Mouse (Mus musculus) forebrain, embryonic 13.5 days (tissue): ENCODE measurements at regions not wholly inside any gene's neighbourhood (a gene's known extent, or its start where the extent isn't known, plus 50 kb on each side); places are given as distances from the start of the nearest gene placed in this dataset.
"Not testable (repeated sequence)": the region's sequence is repeated elsewhere in the genome, so short reads cannot be mapped to it uniquely, and the experiment has no call there.

ENCODE experiments used
- ATAC-seq: fragments of 200-750 bp; cut with Nextera tagmentation; 2 replicates; pipeline ENCODE4 v1.8.0; 2017
- H3K27ac ChIP-seq: fragments of 300-500 bp; sonication (generic); 2 replicates; pipeline ENCODE4 v1.5.1; 2015; ENCODE audit warnings: inconsistent platforms, mild to moderate bottlenecking, moderate library complexity
- H3K27me3 ChIP-seq: fragments of 300-500 bp; sonication (generic); 2 replicates; pipeline ENCODE4 v1.6.1; 2015; ENCODE audit warnings: mild to moderate bottlenecking, inconsistent platforms
- H3K36me3 ChIP-seq: fragments of 300-500 bp; sonication (generic); 2 replicates; pipeline ENCODE4 v1.6.1; 2015; ENCODE audit warnings: mild to moderate bottlenecking, inconsistent platforms; ENCODE audit not compliant: poor library complexity, severe bottlenecking
- H3K4me1 ChIP-seq: fragments of 300-500 bp; sonication (generic); 2 replicates; pipeline ENCODE4 v1.6.1; 2015; ENCODE audit warnings: inconsistent platforms
- H3K4me2 ChIP-seq: fragments of 300-500 bp; sonication (generic); 2 replicates; pipeline ENCODE4 v1.6.1; 2015; ENCODE audit warnings: inconsistent platforms, mild to moderate bottlenecking, moderate library complexity
- H3K4me3 ChIP-seq: fragments of 300-500 bp; sonication (generic); 2 replicates; pipeline ENCODE4 v1.5.1; 2015; ENCODE audit warnings: mild to moderate bottlenecking, inconsistent platforms
- H3K9ac ChIP-seq: fragments of 300-500 bp; sonication (generic); 2 replicates; pipeline ENCODE4 v1.6.1; 2015; ENCODE audit warnings: mild to moderate bottlenecking, inconsistent platforms
- H3K9me3 ChIP-seq: fragments of 300-500 bp; sonication (generic); replicated peaks from 2 replicates; pipeline ENCODE4 v1.6.1; 2016; ENCODE audit warnings: inconsistent platforms
- WGBS: fragments of 180-500 bp; shearing (Covaris S2); methylation state at CpG from one replicate; pipeline ENCODE4 v1.1.7; 2015; 5-methylcytosine and 5-hydroxymethylcytosine counted together

- no peak overlapping the region for H3K4me2 ChIP-seq
- no peaks in the 10 kb centered on the region for H3K4me1 ChIP-seq
- H3K9me3 ChIP-seq, result no peaks in the 10 kb centered on the region
- 55% methylated on average over 4 of the region's 4 CpGs for WGBS
- H3K4me3 ChIP-seq, result no peak overlapping the region
- no peak for ATAC-seq
- no peaks in the 10 kb centered on the region for H3K27me3 ChIP-seq
- no peak overlapping the region for H3K27ac ChIP-seq
- no peaks in the 10 kb centered on the region for H3K36me3 ChIP-seq
- H3K9ac ChIP-seq, result no peak overlapping the region
Observed at GRCm38 (mm10) chr6:95058017-95058416, 59.0 kb upstream of the Kbtbd8 start.

- Histone ChIP-seq H3K36me3 (no peaks in the 10 kb centered on the region), H3K4me3 (no peak overlapping the region), H3K27ac (no peak overlapping the region), H3K9me3 (no peaks in the 10 kb centered on the region), H3K4me2 (no peak overlapping the region), H3K4me1 (no peaks in the 10 kb centered on the region), H3K9ac (no peak overlapping the region), H3K27me3 (no peaks in the 10 kb centered on the region)
- ATAC-seq, result no peak
- 95% methylated on average over 2 of the region's 2 CpGs for WGBS
Observed at GRCm38 (mm10) chr6:95056222-95056621, 60.8 kb upstream of the Kbtbd8 start.

GRCm38 (mm10) chr6:95053717-95054382 is 63.2 kb upstream of the Kbtbd8 start:
- no peak for ATAC-seq
- no peak overlapping the region for H3K4me3 ChIP-seq
- H3K4me1 ChIP-seq, result no peaks in the 10 kb centered on the region
- no peak overlapping the region for H3K9ac ChIP-seq
- 81% methylated on average over 9 of the region's 9 CpGs for WGBS
- H3K36me3 ChIP-seq, result no peaks in the 10 kb centered on the region
- no peaks in the 10 kb centered on the region for H3K27me3 ChIP-seq
- no peak overlapping the region for H3K27ac ChIP-seq
- no peaks in the 10 kb centered on the region for H3K9me3 ChIP-seq
- H3K4me2 ChIP-seq, result no peak overlapping the region

GRCm38 (mm10) chr6:95041351-95041750 is 75.7 kb upstream of the Kbtbd8 start:
- H3K4me1 ChIP-seq, ATAC-seq, H3K27me3 ChIP-seq, H3K9ac ChIP-seq, H3K4me3 ChIP-seq, H3K4me2 ChIP-seq, H3K9me3 ChIP-seq, H3K27ac ChIP-seq, H3K36me3 ChIP-seq: not testable (repeated sequence)
- WGBS, result 10% methylated on average over 7 of the region's 10 CpGs

GRCm38 (mm10) chr6:95024239-95024638 is 92.8 kb upstream of the Kbtbd8 start:
- Histone ChIP-seq H3K4me2 (no peak overlapping the region), H3K36me3 (no peaks in the 10 kb centered on the region), H3K4me3 (no peak overlapping the region), H3K9ac (no peak overlapping the region), H3K9me3 (no peaks in the 10 kb centered on the region), H3K27ac (no peak overlapping the region), H3K27me3 (no peaks in the 10 kb centered on the region), H3K4me1 (peaks cover 5% of the 10 kb centered on the region)
- WGBS, result 36% methylated on average over 4 of the region's 4 CpGs
- 0 out of 2 replicates have a peak, but pooled peaks have one; percentile 41 for ATAC-seq

GRCm38 (mm10) chr6:95021724-95022123 is 95.3 kb upstream of the Kbtbd8 start:
- no peak overlapping the region for H3K4me2 ChIP-seq
- no peak overlapping the region for H3K27ac ChIP-seq
- no peaks in the 10 kb centered on the region for H3K9me3 ChIP-seq
- no peak for ATAC-seq
- no peaks in the 10 kb centered on the region for H3K27me3 ChIP-seq
- H3K36me3 ChIP-seq, result no peaks in the 10 kb centered on the region
- 18% methylated on average over 7 of the region's 7 CpGs for WGBS
- H3K4me1 ChIP-seq, result peaks cover 9% of the 10 kb centered on the region
- no peak overlapping the region for H3K9ac ChIP-seq
- no peak overlapping the region for H3K4me3 ChIP-seq

- Histone ChIP-seq H3K4me3 (no peak overlapping the region), H3K36me3 (no peaks in the 10 kb centered on the region), H3K4me1 (peaks cover 9% of the 10 kb centered on the region), H3K27me3 (no peaks in the 10 kb centered on the region), H3K27ac (no peak overlapping the region), H3K9me3 (no peaks in the 10 kb centered on the region), H3K9ac (no peak overlapping the region), H3K4me2 (no peak overlapping the region)
- 34% methylated on average over 4 of the region's 4 CpGs for WGBS
- ATAC-seq, result no peak
Observed at GRCm38 (mm10) chr6:95017911-95018310, 99.1 kb upstream of the Kbtbd8 start.

GRCm38 (mm10) chr6:95017484-95017883 is 99.6 kb upstream of the Kbtbd8 start:
- Histone ChIP-seq H3K9me3 (no peaks in the 10 kb centered on the region), H3K36me3 (no peaks in the 10 kb centered on the region), H3K27ac (no peak overlapping the region), H3K4me2 (no peak overlapping the region), H3K4me3 (no peak overlapping the region), H3K9ac (no peak overlapping the region), H3K27me3 (no peaks in the 10 kb centered on the region), H3K4me1 (peaks cover 9% of the 10 kb centered on the region)
- 75% methylated on average over 3 of the region's 3 CpGs for WGBS
- no peak for ATAC-seq

GRCm38 (mm10) chr6:95013096-95013495 is 103.9 kb upstream of the Kbtbd8 start:
- H3K4me1 ChIP-seq, result peaks cover 4% of the 10 kb centered on the region; the same call in 1 of the 2 replicates
- H3K4me3 ChIP-seq, result no peak overlapping the region
- H3K27me3 ChIP-seq, result no peaks in the 10 kb centered on the region
- no peak overlapping the region for H3K27ac ChIP-seq
- no peak overlapping the region for H3K4me2 ChIP-seq
- H3K9ac ChIP-seq, result no peak overlapping the region
- ATAC-seq, result no peak
- no peaks in the 10 kb centered on the region for H3K36me3 ChIP-seq
- no peaks in the 10 kb centered on the region for H3K9me3 ChIP-seq
- WGBS, result 65% methylated on average over 5 of the region's 5 CpGs

- Histone ChIP-seq H3K4me2 (no peak overlapping the region), H3K9me3 (no peaks in the 10 kb centered on the region), H3K27me3 (no peaks in the 10 kb centered on the region), H3K36me3 (no peaks in the 10 kb centered on the region), H3K4me1 (no peaks in the 10 kb centered on the region), H3K27ac (no peak overlapping the region), H3K9ac (no peak overlapping the region), H3K4me3 (no peak overlapping the region)
- no peak for ATAC-seq
- WGBS, result 79% methylated on average over 2 of the region's 2 CpGs
Observed at GRCm38 (mm10) chr6:95006485-95006884, 110.6 kb upstream of the Kbtbd8 start.

GRCm38 (mm10) chr6:95003716-95004115 is 113.3 kb upstream of the Kbtbd8 start:
- WGBS, result 58% methylated on average over 3 of the region's 3 CpGs
- no peak for ATAC-seq

GRCm38 (mm10) chr6:94999562-94999961 is 117.5 kb upstream of the Kbtbd8 start:
- Histone ChIP-seq H3K9me3 (no peaks in the 10 kb centered on the region), H3K27me3 (no peaks in the 10 kb centered on the region), H3K27ac (no peak overlapping the region), H3K36me3 (no peaks in the 10 kb centered on the region), H3K9ac (no peak overlapping the region), H3K4me3 (no peak overlapping the region), H3K4me1 (no peaks in the 10 kb centered on the region), H3K4me2 (no peak overlapping the region)
- ATAC-seq, result no peak
- 80% methylated on average over 4 of the region's 4 CpGs for WGBS

More at GRCm38 (mm10) chr6:95003716-95004115, 113.3 kb upstream of the Kbtbd8 start:
- Histone ChIP-seq H3K9me3 (no peaks in the 10 kb centered on the region), H3K4me3 (no peak overlapping the region), H3K4me1 (no peaks in the 10 kb centered on the region), H3K27me3 (no peaks in the 10 kb centered on the region), H3K36me3 (no peaks in the 10 kb centered on the region), H3K9ac (no peak overlapping the region), H3K27ac (no peak overlapping the region), H3K4me2 (no peak overlapping the region)

GRCm38 (mm10) chr6:94999002-94999401 is 118.0 kb upstream of the Kbtbd8 start:
- no peak overlapping the region for H3K27ac ChIP-seq
- H3K9ac ChIP-seq, result no peak overlapping the region
- no peak overlapping the region for H3K4me3 ChIP-seq
- no peaks in the 10 kb centered on the region for H3K36me3 ChIP-seq
- 59% methylated on average over 6 of the region's 6 CpGs for WGBS
- no peaks in the 10 kb centered on the region for H3K27me3 ChIP-seq
- ATAC-seq, result no peak
- H3K4me2 ChIP-seq, result no peak overlapping the region
- H3K9me3 ChIP-seq, result no peaks in the 10 kb centered on the region
- no peaks in the 10 kb centered on the region for H3K4me1 ChIP-seq
